Mouse (Mus musculus) hindlimb bud, embryonic 11.5 days (tissue): ENCODE results near the gene Wdr74.
"Not testable (repeated sequence)": the region's sequence is repeated elsewhere in the genome, so short reads cannot be mapped to it uniquely, and the experiment has no call there.

ENCODE experiments used
- DNase-seq: peaks from one replicate; pipeline ENCODE4 v3.0.0-alpha.2; 2012; ENCODE audit warnings: low read depth, low spot score; ENCODE audit errors: extremely low spot score

The Wdr74 gene

DNA sequence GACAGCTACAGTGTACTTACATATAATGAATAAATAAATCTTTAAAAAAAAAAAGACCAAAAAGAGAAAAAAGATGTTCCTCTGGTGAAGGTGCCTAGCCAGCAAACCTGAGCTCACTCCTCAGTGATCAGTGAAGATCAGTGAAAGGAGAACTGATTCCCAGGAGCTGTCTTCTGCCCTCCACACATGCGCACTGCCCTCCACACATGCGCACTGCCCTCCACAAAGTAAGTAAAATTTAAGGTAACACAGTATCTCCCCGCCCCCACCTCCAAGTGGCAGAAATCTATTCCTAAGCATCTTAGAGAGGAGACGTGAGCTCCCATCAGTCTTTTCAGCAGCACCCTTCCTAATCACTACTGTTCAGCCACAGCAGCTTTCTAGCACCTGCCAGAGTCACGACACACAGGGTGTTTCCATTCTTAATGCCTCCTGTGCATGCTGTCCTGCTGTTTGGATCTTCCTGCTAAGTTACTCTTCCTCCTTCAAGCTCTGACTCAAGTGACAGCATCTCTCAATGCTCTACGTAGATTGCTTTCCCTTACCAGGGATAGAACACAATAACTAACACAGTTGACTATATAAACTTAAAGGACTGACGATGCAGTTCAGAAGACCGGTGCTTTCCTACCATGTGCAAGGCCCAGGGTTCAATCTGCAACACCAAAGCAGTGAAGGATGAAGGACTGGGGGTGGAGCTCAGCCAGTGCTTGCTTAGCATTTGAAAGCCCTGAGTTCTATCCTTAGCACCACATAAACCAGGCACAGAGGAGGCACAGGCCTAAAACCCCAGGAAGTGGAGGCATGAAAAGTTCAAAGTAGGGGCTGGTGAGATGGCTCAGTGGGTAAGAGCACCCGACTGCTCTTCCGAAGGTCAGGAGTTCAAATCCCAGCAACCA is 19.5 kb upstream of the Wdr74 start:
- DNase-seq = no peak

DNA sequence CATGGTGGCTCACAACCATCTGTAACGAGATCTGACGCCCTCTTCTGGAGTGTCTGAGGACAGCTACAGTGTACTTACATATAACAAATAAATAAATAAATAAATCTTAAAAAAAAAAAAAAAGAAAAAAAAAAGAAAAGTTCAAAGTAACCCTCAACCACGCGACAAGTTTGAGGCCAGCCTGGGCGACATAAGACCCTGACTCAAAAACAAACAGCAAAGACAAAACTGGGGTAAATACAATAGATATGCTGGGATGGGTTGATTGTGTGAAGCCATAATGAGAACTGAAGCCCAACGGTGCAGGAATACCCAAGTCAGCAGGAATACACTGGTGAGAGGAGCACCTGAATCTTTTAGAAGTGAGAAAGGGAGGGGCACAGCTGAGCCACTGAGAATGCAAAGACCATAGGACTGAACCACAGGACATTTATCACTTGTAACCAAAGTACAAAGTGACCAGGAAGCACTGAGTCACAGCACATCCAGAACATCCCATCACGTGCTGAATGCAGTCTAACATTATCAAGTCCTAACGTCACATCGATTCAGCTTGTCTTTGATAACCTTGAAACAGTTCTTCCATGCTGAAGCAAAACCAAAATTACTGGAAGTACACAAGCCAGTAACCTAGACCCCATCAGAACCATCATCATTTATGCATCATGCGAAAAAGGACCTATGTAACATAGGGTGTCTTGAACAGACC is 18.7 kb upstream of the Wdr74 start:
- no peak for DNase-seq

DNA sequence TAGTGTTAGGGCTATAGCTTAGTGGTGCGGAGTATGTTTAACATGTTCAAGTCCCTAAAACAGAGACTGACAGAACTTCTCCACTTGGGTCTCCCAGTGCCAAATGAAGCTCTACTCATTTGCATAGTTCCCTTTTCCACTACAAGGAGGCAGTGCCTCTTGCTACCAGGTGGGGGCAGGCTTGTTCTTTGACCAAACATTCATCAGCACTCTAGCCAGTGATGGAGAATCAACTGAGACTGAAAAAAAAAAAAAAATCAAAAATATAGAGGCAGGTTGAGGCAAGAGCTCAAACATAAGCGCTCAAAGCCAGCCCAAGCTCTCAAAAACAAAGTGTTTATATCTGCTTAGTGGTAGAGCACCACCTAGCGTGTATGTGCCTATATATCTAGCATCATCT is 17.3 kb upstream of the Wdr74 start:
- no peak for DNase-seq

- DNase-seq = not testable (repeated sequence)
Measured at GRCm38 (mm10) chr19:8719037-8719436, 16.6 kb upstream of the Wdr74 start.

- DNase-seq = no peak
Measured at GRCm38 (mm10) chr19:8721378-8721777, 14.2 kb upstream of the Wdr74 start.

GRCm38 (mm10) chr19:8722021-8722420 is 13.6 kb upstream of the Wdr74 start:
- no peak for DNase-seq

DNA sequence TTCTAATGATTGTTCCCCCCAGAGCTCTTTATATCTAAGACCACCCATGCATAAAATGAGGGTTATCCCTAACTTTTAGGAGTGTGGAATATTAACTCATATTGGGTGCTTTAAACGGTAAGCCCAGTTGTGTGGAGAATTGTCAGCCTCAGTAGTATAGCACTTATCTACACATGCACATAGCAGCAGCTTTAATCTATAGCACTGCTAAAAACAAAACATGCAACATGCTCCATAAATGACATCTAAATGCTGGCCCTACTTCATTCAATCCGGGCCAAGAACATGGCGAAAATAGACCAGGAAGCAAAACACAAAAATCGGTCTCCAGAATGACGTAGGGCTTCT is 13.1 kb upstream of the Wdr74 start:
- DNase-seq = no peak

DNA sequence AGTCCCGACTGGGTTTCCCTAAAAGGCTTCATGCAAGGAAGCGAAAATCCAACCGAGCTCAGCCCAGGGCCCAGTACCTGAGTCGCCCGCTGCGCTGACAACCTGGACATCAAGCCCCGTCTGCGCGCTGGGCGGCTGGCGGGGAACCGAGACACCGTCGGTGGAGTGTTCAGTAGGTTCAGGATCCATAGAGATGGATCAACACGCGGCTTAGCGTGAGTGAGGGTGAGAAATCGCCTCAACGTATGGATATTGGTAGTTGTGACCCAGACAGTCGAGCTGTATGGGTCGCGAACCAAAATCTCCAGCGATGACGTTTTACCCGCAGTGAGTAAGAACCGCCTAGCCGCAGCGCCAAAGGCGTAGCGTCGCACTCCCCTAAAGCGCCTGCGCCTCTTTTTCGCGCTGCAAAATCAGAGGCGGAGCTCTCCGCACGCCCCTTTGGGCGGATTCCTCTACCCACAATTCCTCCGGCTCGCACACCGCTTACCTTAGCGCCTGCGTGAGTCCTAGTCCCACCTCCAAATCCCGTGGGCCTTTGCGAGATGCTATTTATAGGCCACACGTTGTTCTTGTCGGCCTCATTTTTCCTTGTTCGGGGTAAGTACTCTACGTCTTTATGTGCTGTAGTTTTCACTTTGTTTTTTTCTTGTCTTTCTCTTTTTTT is 12.6 kb upstream of the Wdr74 start, which contains the start of gene Slc3a2:
Gene Slc3a2 (minus strand): TSS at position 463 of the 667 bp plus-strand sequence.
- DNase-seq = peak; percentile 98

DNA sequence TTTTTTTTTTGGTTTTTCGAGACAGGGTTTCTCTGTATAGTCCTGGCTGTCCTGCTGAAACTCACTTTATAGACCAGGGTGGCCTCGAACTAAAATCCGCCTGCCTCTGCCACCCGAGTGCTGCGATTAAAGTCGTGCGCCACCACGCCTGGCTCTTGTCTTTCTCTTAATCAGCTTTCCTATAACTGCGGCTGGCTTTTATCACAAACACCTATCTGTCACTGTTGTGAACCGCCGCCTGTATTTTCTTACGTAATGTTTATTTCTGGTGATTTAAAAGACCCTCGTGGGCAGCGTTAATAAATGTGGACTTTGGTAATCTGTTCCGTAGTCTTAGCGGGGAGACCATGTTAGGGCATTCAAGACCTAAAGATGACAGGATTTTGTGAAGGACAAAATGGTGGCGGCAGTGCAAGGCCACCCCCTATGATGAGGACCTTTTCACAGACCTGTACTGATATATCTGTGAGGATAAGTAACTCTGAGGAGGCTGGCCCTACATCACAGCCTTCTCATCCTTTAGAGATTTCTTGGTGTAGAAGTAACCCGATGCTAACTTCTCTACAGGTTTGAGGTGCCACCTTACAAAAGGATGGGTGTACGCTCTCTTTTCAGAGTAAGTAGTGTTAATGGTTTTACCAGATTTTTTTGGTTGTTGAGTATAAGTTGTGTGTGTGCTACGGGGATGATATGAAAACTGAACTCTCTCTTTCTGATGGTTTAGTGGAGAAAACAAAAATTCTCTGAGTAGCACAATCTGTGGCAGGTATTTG is 11.9 kb upstream of the Wdr74 start:
- DNase-seq = no peak

GRCm38 (mm10) chr19:8724392-8724791 is 11.2 kb upstream of the Wdr74 start:
- no peak for DNase-seq

GRCm38 (mm10) chr19:8725081-8725613 is 10.5 kb upstream of the Wdr74 start:
- DNase-seq = no peak

- DNase-seq = no peak
Measured at GRCm38 (mm10) chr19:8726609-8727390, 8.8 kb upstream of the Wdr74 start.

GRCm38 (mm10) chr19:8727495-8728114 is 8.0 kb upstream of the Wdr74 start:
- DNase-seq = no peak

DNA sequence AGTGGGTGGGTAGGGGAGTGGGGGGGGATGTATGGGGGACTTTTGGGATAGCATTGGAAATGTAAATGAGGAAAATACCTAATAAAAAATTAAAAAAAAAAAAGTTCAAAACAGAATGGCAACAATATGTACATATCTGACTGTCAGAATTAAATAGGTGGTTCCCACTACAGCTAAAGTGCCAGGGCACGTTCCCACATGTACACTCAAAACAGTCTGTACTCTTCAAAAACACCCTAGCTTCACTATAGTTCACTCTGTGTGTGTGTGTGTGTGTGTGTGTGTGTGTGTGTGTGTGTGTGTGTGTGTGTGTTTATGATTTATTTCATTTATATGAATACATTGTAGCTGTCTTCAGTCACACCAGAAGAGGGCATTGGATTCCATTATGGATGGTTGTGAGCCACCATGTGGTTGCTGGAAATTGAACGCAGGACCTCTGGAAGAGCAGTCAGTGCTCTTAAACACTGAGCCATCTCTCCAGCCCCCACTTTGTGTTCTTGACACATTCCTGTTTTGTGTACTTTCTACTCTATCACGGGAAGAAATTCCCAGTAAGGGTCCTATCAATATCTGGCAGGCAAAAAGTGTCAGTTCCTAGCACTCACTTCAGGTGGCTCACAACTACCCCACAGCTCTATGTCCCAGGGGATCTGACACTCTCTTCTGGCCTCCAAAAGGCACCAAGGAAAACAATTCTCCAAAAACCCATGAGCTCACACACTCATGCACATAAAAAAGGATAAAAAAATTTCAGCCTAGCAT is 7.1 kb upstream of the Wdr74 start:
- DNase-seq = not testable (repeated sequence)

GRCm38 (mm10) chr19:8734334-8734733 is 1.3 kb upstream of the Wdr74 start:
- DNase-seq = no peak

- DNase-seq = no peak
Measured at GRCm38 (mm10) chr19:8736160-8736467, 487 bp downstream of the Wdr74 start.

GRCm38 (mm10) chr19:8738911-8739310 is 3.3 kb downstream of the Wdr74 start:
- no peak for DNase-seq

GRCm38 (mm10) chr19:8739646-8740045 is 4.0 kb downstream of the Wdr74 start:
- DNase-seq = no peak

DNA sequence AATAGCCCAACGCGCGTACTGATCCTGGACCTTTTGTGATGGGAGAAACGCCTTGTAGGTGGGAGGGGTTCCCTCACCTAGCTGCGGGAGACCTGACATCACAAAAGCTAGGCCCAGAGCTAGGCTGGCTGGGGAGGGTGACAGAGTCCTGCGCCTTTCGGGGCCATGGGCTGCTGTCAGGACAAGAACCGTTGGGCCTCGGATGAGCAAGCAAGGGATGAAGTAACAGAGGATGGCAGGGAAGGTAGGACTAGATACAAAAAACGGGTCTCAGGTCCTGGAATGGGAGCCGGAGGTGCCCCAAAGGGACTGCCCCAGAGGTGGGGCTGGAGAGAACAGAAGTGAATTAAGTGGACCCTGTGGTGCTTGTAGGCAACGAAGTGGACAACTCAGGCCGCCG is 5.0 kb downstream of the Wdr74 start, which contains the start of gene 1700092M07Rik:
Gene 1700092M07Rik (plus strand): TSS at position 116 of the 400 bp plus-strand sequence.
- no peak for DNase-seq
